Mouse (Mus musculus): ENCODE measurements at regions not wholly inside any gene's neighbourhood (a gene's known extent, or its start where the extent isn't known, plus 50 kb on each side); places are given as distances from the start of the nearest gene placed in this dataset.
"Not testable (repeated sequence)": the region's sequence is repeated elsewhere in the genome, so short reads cannot be mapped to it uniquely, and the experiment has no call there.

GRCm38 (mm10) chr3:82290373-82290772 is 67.5 kb upstream of the Map9 start:
- no peak for DNase-seq

DNA sequence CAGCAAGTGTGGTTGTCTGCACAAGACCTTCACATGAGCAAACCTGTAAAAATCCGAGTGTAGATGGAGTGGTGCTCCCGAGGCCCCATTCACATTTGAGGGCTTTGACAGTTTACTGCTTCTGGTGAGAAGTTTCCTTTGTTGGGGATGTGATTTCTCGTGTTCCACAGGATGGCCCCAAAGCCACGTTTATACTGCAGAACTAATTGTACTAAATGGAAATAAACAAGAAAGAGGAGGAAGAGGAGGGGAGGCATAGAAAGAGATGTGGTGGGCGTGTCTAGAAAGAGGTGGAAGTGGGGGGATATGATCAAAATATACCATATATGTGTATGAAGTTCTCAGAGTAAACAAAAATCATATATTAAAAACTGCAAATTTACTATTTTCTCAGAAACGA is 68.8 kb upstream of the Map9 start:
- DNase-seq: no peak

DNA sequence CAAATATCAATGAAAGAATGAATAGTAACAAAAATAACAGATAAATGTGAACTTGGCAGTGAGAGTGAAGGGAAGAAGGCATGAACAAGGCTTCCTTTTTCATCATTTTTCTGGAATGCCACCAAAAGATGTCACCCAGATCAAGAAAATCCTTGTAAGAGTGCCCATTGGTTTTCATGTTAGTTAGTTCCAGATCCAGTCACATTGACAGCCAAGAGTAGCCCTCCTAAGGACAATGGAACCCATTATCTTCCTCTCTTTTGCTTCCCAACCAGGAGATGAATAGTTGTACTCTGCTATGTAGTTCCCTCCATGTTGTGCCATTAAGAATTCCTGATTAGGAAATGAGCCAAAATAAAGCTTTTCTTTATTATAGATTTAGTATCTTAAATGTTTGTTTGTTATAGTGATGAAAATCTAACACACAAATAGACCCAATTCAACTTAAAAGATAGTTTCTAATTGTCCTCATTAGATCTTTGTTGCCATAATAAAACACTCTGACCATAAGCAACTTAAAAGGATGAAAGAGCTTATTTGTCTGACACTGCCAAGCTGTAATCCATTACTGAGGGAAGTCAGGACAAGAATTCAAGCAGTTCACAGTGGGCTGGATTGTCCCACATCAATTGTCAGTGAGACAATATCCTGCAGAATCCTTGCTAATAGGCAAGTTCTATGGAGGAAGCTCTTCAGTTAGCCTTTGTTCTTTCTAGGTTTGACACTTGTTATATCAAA is 80.7 kb upstream of the Map9 start:
- DNase-seq: no peak

DNA sequence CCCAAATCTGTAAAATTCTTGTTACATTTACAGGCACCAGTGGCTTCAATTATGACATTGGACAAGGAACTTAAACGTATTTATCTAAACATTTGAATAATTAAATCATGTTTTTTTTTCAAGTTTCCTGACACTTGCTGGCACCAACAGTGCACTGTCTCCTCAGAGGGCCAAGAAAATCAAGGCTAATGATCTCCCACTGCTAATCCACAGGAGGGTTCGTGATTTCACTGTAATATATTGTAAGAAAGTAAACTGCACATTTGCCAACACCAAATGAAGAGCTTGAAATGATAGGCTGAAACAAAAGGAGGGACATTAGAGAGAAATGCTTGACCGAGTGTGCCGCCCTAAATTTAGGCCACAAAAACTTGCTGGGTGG is 82.0 kb upstream of the Map9 start:
- no peak for DNase-seq

GRCm38 (mm10) chr3:82274945-82275821 is 82.7 kb upstream of the Map9 start:
- peak; percentile 59 for DNase-seq

DNA sequence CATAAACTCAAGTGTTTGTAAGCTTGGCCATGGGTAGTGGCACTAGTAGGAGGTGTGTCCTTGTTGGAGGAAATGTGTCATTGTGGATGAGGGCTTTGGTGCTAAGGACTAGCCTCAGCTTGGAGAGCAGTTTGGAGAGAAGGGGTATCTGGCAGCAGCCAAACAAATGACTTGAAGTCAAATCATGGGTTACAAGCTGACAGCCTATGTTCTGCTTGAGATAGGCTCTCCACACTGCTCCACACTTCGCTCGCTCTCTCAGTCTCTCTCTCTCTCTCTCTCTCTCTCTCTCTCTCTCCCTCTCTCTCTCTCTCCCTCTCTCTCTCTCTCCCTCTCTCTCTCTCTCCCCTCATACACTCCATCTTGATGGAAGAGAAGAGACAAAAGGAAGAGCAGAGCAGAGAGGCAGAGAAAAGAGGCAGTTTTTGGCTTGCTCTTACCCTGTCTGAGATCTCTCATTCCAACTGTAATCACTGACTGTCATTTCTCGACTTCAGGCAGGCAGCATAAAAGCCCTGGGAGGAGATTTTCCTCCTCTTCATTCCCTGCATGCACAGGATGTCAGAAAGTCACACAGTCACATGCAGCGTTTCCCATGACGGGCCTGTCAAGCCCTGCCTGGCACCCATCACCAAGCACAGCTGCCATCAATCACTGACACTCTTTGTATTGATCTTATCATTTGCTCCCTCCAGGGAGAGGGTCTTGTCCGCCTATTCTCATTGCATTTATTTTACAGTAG is 83.5 kb upstream of the Map9 start:
- DNase-seq: peak; percentile 5

- DNase-seq: not testable (repeated sequence)
Measured at GRCm38 (mm10) chr3:82273511-82273910, 84.3 kb upstream of the Map9 start.

- no peak for DNase-seq
Measured at GRCm38 (mm10) chr3:82271965-82272364, 85.9 kb upstream of the Map9 start.

GRCm38 (mm10) chr3:82265941-82266340 is 91.9 kb upstream of the Map9 start:
- DNase-seq: no peak

DNA sequence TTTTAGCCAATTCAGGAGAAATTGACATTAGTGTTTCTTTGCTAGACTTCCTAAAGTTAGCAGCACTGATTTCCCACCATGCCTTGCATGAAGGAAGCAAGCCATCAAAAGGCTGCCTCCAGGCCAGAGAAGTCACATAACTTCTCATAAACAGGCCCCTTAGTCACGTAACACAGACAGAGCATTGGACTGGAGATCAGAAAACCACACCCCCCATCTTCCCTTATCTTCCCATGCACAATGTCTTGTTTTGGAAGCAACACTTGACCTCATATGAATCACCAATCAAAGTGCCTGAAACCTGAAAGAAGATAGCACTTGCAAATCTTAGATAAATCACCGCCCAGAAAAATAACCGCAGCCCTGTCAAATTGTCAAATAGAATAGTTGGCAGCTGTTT is 95.9 kb upstream of the Map9 start:
- no peak for DNase-seq

DNA sequence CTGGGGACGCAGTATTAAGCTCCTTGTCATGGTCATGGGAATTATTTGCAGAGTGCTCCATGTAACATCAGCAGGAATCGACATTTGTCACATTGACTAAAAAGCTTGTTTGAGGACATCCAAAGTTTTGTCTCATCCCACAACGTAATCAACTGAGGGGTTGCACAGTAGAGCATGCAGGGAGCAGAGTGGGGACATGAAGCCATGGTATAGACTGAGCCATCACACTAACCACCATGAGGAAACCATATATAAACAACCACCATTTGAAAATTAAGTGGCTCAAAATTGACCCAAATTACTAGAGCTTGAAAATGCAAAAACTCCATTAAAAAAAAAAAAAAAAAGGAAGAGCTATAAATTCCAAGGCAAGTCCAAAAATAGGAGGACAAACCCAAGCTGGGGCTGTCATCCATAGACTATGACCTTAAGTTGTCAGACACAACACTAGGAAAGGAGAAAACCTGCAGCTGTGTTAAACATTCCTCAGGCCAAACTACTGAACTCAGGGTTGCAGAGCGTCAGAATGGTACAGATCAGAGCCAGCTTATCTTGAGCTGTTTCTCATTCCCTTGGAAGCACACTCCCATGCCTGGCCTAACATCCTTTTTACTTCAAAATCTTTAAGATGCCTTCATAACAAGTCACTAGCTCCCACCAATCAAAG is 97.7 kb upstream of the Map9 start:
- no peak for DNase-seq

DNA sequence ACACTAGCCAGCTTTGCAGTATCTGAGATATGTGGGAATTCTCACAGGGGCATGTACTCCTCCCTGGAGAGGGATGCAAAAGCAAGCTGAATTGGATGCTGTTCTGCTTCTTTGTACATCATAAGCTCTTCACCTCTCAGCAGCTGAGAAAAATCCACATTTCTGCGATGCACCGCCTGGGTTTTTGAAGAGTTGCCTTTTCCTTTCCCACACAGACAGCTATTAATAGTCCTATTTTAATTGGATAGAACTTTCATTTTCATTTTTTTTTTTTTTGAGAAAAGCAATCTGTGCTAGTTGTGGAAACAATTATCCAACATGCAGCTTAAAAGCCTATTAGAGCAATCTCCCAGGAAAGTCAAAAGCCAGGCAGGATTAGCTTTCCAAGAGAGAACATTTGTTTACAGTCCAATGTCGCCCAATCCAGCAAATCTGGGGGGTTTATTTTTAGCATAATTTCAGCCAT is 105.2 kb upstream of the Gucy1a1 start:
- DNase-seq: peak; percentile 24

DNA sequence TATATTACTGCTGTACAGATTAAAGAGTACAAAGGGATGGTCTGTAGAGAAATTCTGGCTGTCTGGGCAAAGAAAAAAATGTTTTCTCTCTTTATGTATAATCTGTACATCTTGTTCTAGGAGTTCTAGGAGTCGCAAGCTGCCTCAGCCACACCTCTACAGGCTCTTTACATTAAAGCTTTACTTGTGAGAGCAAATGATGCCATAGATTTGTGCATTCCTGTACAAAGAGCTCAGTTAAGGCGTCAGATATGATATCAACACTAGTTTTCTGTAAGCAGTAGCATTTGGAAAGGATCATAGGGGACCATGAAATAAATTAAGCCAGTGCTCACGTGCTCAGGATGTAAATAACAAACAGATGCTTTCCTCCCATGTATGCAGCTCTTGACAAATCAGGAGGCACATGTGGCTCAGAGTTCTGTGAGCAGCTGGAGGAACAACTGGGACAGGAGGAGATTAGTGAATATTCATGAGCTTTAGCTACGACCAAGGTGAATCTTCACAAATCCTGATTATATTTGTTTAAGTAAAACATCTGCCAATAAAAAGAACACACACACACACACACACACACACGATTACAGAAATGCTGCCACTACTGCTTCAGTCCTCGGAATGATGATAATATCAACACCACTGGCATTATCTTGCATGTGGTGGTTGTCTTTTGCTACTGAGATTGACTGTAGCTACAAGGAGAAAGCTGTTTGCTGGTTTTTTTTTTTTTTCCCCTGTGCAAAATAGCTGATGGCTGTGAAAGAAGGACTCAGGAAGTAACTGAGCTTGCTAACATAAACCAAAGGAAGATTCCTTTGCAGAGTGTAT is 104.6 kb upstream of the Gucy1a1 start:
- no peak for DNase-seq

DNA sequence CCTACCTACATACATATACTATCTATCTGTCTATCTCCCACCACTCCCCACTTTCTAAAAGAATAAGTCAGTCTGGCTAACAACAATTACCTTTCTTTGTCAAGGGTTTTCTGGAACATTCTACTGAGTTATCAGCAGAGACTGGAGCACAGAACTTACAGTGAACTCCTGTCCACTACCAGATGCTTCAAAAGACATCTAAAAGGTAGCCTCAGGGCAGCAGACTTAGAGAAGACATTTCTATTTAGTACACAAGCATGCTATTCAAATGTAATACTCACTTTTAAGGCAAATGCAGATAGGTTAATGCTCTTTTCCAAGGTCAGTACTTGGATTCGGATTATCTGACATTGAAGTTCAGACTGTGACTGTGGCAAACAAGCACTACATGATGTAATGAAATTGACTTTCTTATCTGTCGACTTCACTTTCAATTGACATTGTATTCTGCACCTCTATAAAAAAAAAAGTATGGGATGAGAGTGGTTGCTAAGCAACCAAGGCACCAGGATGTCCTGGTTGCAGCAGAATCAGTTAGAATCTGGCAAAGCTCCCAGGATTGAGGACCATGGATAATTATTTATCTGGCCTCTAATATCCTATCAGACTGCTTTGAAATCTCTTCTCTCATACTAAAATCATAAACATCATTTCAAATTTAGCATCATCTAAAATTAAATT is 90.9 kb upstream of the Gucy1a1 start:
- DNase-seq: no peak

DNA sequence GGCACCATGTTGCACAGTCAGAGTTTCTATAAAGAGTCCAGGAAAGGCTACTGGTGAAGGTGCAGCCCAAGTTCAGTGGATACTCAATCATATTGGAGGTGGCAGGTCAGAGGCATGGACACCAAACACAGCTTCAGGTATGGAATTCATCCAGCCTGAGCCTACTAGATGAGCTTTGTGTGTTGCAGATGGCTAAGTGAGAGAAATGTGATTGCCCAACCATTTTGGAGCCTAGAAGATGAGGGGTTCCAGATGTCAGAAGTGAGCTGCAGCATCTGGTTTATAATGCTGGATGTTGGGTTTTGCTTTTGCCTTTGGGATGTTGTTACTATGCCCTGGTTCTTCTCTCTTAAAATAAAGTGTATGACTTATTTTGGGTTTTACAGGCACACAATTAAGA is 88.7 kb upstream of the Gucy1a1 start:
- DNase-seq: no peak

DNA sequence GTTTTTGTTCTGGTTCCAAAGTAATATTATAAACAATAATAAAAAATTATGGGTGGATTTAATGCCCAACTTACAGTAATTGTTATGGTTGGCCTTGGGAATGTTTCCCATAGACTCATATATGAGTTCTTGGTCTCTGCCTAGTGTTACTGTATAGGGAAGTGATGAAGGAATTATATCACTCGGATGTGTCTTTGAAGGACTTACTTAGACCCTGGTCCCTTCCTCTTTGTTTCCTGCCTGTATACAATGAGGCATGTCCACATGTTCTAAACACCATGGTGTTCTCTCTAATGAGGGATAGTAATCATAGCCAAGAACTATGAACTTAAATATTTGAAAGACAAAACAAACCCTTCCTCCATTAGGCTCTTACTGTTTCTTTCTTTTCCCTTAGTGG is 77.8 kb upstream of the Gucy1a1 start:
- DNase-seq: no peak

GRCm38 (mm10) chr3:82221924-82222323 is 76.3 kb upstream of the Gucy1a1 start:
- no peak for DNase-seq

DNA sequence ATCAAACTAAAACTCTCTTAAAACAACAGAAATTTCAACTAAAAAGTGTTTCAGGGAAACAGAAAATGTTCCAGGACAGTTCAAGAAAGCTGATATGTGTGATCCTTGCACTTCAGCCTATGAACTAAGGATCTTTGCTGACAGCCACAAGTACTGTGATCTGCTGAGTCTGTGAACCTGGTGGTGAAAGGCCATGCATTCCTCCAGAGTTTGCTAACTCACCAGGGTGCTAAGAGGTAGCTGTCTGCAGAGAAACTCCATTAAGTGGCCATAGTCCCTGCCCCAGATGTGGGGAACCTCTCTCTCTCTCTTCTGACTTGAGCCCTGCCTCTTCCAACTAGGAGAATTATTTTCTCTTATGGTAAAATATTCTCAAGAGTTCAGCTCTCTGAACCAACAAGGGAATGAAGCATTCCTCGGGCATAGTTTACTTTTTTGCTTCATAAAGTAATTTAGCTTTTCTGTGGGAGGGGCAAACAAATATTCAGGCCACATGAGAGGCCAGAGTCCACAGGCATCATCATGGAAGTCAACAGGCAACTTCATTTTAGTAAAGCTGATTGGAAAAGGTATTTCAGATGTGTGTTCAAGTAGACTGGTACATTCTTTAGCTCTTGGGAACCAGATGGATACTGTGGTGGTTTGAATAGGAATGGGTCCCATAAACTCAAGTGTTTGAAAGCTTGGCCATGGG is 73.8 kb upstream of the Gucy1a1 start:
- not testable (repeated sequence) for DNase-seq

DNA sequence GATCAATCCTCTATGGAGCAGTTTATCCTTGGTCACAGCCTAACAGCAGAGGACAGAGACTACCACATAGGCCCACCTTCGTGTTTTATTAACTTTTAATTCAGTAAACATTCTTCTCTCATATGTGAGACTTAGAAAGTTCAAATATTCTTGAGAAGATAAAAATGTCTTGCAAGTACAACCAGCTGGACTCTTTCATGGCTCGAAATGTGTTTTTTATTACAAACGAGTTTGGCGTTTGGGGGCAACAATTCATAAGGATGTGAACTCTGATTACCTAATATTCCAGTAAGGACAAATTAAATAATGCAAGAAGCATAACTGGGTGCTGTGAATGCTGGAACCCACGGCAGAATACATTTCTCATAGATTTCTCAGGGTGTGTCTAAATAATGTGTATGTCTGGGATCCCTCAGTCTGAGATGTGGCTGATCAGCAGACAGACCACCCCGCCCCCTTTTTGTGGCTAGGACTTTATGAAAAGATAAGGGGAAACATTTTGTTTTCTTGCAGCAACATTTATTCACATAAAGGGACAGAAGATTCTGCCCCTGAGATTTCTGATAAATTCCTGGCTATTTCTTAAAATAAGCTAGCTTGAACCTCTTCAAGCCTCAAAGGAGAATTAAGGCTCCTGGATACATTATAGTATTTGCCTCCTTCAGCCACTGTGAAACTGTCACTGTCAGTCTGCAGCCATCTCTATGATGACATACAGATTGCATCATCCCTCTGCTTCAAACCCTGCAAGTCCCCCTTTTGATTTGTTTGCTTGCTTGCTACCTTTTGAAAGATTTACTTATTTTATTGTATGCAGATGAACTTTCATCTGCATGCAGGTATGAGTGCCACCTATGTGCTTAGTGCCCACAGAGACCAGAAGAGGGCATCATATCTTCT is 69.2 kb upstream of the Gucy1a1 start:
- DNase-seq: no peak

DNA sequence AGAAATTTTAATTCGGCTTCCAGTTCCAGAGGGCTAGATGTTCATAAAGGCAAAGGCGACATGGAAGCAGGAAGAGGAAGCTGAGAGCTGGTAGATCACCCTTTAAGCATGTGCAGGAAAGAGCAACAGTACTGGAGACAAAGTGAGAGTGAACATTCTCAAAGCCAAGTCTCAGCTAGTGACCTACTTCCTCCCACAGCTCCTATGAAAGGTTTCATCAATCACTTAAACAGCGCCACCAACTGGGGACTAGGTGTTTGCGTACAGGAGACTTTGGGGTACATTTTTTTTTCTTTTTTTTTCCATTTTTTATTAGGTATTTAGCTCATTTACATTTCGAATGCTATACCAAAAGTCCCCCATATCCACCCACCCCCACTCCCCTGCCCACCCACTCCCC is 61.7 kb upstream of the Gucy1a1 start:
- DNase-seq: no peak

All from right cerebral cortex, postnatal 4 days (tissue).